Mouse (Mus musculus): Measurements from ENCODE around the gene Dhx58.

The Dhx58 gene

GRCm38 (mm10) chr11:100721776-100722492 lies 17.9 kb upstream of the Dhx58 start:
- no peak for DNase-seq

GRCm38 (mm10) chr11:100721254-100721653 lies 17.2 kb upstream of the Dhx58 start:
- no peak for DNase-seq

- DNase-seq: no peak
These were observed 16.3 kb upstream of the Dhx58 start for GRCm38 (mm10) chr11:100720345-100720744.

GRCm38 (mm10) chr11:100719893-100720292 lies 15.8 kb upstream of the Dhx58 start:
- no peak for DNase-seq

GRCm38 (mm10) chr11:100719312-100719711 lies 15.2 kb upstream of the Dhx58 start:
- no peak for DNase-seq

GRCm38 (mm10) chr11:100718866-100719265 lies 14.8 kb upstream of the Dhx58 start:
- DNase-seq: no peak

GRCm38 (mm10) chr11:100718462-100718861 lies 14.4 kb upstream of the Dhx58 start:
- DNase-seq: no peak

GRCm38 (mm10) chr11:100716649-100717048 lies 12.6 kb upstream of the Dhx58 start:
- DNase-seq: no peak

- DNase-seq: no peak
These were observed 10.9 kb upstream of the Dhx58 start for GRCm38 (mm10) chr11:100714948-100715347.

- DNase-seq: peak; percentile 75 to 78
These were observed 10.5 kb upstream of the Dhx58 start for GRCm38 (mm10) chr11:100714534-100714915.

GRCm38 (mm10) chr11:100713735-100714533 lies 9.9 kb upstream of the Dhx58 start, which contains the start of gene Hspb9:
Hspb9 (plus strand) TSS chr11:100713850.
- peak; percentile 63 to 66 for DNase-seq

GRCm38 (mm10) chr11:100713174-100713573 lies 9.1 kb upstream of the Dhx58 start:
- no peak for DNase-seq

GRCm38 (mm10) chr11:100711783-100712615 lies 7.9 kb upstream of the Dhx58 start, which contains the start of gene Kat2a:
Kat2a (minus strand) TSS chr11:100712465.
- DNase-seq: peak; percentile 59 to 69

GRCm38 (mm10) chr11:100710977-100711376 lies 6.9 kb upstream of the Dhx58 start:
- DNase-seq: no peak

- no peak for DNase-seq
These were observed 6.5 kb upstream of the Dhx58 start for GRCm38 (mm10) chr11:100710528-100710927.

- no peak for DNase-seq
These were observed 5.2 kb upstream of the Dhx58 start for GRCm38 (mm10) chr11:100709201-100709810.

GRCm38 (mm10) chr11:100705095-100705747 lies 1.1 kb upstream of the Dhx58 start:
- no peak for DNase-seq

GRCm38 (mm10) chr11:100703366-100703765 lies 705 bp downstream of the Dhx58 start:
- no peak for DNase-seq

GRCm38 (mm10) chr11:100702906-100703305 lies 1.2 kb downstream of the Dhx58 start:
- no peak for DNase-seq

- peak; percentile 78 to 81 for DNase-seq
These were observed 1.8 kb downstream of the Dhx58 start for GRCm38 (mm10) chr11:100702081-100702851.

GRCm38 (mm10) chr11:100701301-100701700 lies 2.8 kb downstream of the Dhx58 start:
- peak; percentile 77 to 80 for DNase-seq

Data from B cell, adult 2 months (primary cell).